Mouse (Mus musculus) adrenal gland, adult 18-20 months (tissue): ENCODE results near the gene 4930467E23Rik. TPM values are rescaled to one million over a fixed set of nuclear protein-coding genes. Genes with fewer than 3 reads are reported as not detected.
A peak's percentile ranks its signal among the peaks of the same experiment; 100 is the strongest.

ENCODE experiments used
- DNase-seq, 2 experiments: peaks; one replicate each; pipeline ENCODE4 v3.0.0; 2021 to 2022; ENCODE audit warnings: low spot score in 2 of 2
- total RNA-seq, 2 experiments: library from RNA; stranded (reverse); gene quantifications; 1 replicate in 1 of 2; 2 replicates in 1 of 2; pipeline ENCODE4 v1.2.3; 2021

Gene 4930467E23Rik
- total RNA-seq, 2 experiments from 2014 or later: not detected

GRCm38 (mm10) chr8:19780212-19780611 lies 50.8 kb downstream of the 4930467E23Rik start:
- peak in 1 of 2 experiments; percentile 19 for DNase-seq

GRCm38 (mm10) chr8:19780658-19781057 lies 51.3 kb downstream of the 4930467E23Rik start:
- DNase-seq: peak in 1 of 2 experiments; percentile 17

- DNase-seq: peak in 1 of 2 experiments; percentile 24
Measured at GRCm38 (mm10) chr8:19781328-19782114, 52.1 kb downstream of the 4930467E23Rik start.

GRCm38 (mm10) chr8:19782736-19783135 lies 53.4 kb downstream of the 4930467E23Rik start:
- DNase-seq: peak in 1 of 2 experiments; percentile 35

- DNase-seq: peak in 1 of 2 experiments; percentile 11
Measured at GRCm38 (mm10) chr8:19783860-19784259, 54.5 kb downstream of the 4930467E23Rik start.

- DNase-seq: peak; percentile 98 to 100
Measured at GRCm38 (mm10) chr8:19784554-19785364, 55.4 kb downstream of the 4930467E23Rik start.

- peak in 1 of 2 experiments; percentile 20 for DNase-seq
Measured at GRCm38 (mm10) chr8:19792696-19793095, 63.3 kb downstream of the 4930467E23Rik start.

Other genes starting within 250 kb of the 4930467E23Rik start
- not detected for gene Defb7, start 234.5 kb upstream of the 4930467E23Rik start, total RNA-seq
- gene Gm31371, start 173.8 kb downstream of the 4930467E23Rik start, total RNA-seq: under 1 TPM in 1 of 2 experiments, not detected in 1; 0.13 TPM